Mouse (Mus musculus): ENCODE results near the gene Tspan9. TPM values are rescaled to one million over a fixed set of nuclear protein-coding genes. Genes with fewer than 3 reads are reported as not detected.
A peak's percentile ranks its signal among the peaks of the same experiment; 100 is the strongest.

Gene Tspan9
- polyA plus RNA-seq, 1 experiment from 2014 or later, result 130 TPM

DNA sequence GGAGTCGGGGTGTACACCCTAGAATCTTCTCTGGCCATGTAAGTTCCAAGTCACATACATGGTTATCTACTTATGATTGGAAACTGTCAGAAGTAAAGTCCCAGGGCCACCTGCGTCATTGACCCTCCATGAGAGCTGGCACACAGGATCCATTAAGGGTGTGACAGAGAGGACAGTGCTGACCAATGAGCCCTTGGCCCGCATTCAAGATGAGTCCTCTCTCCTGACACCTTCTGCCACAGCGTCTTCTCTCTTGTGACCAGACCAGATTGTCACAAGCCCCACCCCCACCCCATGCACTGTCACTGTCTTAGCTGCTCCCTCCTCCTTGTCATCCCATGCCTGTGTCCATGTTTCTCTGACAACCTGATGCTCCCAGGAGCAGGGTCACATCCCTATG is 140.7 kb downstream of the Tspan9 start:
- H3K9me3 ChIP-seq (ENCODE audit: control insufficient read depth, low read length), result no peaks in the 10 kb centered on the region
- peaks cover 4% of the 10 kb centered on the region; the same call in 1 of the 2 replicates for H3K36me3 ChIP-seq (ENCODE audit: control insufficient read depth, insufficient read depth, low read length)
- no peak overlapping the region for H3K27ac ChIP-seq (replicated peaks; ENCODE audit: low read depth, low read length)
- no peaks in the 10 kb centered on the region for H3K27me3 ChIP-seq (replicated peaks; ENCODE audit: control insufficient read depth, insufficient read depth, low read length)
- DNase-seq (ENCODE audit: low spot score), result no peak
- H3K9ac ChIP-seq (ENCODE audit: low read depth, low read length), result no peak overlapping the region
- no peak for ATAC-seq (ENCODE audit: low read depth)
- H3K4me3 ChIP-seq (ENCODE audit: low read depth, low read length), result no peak overlapping the region
- H3K4me2 ChIP-seq (ENCODE audit: low read depth, low read length), result no peak overlapping the region
- peaks cover 43% of the 10 kb centered on the region for H3K4me1 ChIP-seq (ENCODE audit: control insufficient read depth, insufficient read depth, low read length)
- WGBS, result 77% methylated on average over 4 of the region's 4 CpGs

- Histone ChIP-seq H3K4me2 (ENCODE audit: low read depth, low read length) (no peak overlapping the region), H3K27me3 (replicated peaks; ENCODE audit: control insufficient read depth, insufficient read depth, low read length) (no peaks in the 10 kb centered on the region), H3K27ac (replicated peaks; ENCODE audit: low read depth, low read length) (peak overlapping the region; percentile 25; the same call in 1 of the 2 replicates), H3K36me3 (ENCODE audit: control insufficient read depth, insufficient read depth, low read length) (peaks cover 9% of the 10 kb centered on the region; the same call in 1 of the 2 replicates), H3K9me3 (ENCODE audit: control insufficient read depth, low read length) (no peaks in the 10 kb centered on the region), H3K4me1 (ENCODE audit: control insufficient read depth, insufficient read depth, low read length) (peaks cover 39% of the 10 kb centered on the region), H3K4me3 (ENCODE audit: low read depth, low read length) (no peak overlapping the region), H3K9ac (ENCODE audit: low read depth, low read length) (no peak overlapping the region)
- no peak for ATAC-seq (ENCODE audit: low read depth)
- no peak for DNase-seq (ENCODE audit: low spot score)
- 34% methylated on average over 10 of the region's 10 CpGs for WGBS
Observed at GRCm38 (mm10) chr6:128002104-128002503, 141.3 kb downstream of the Tspan9 start.

DNA sequence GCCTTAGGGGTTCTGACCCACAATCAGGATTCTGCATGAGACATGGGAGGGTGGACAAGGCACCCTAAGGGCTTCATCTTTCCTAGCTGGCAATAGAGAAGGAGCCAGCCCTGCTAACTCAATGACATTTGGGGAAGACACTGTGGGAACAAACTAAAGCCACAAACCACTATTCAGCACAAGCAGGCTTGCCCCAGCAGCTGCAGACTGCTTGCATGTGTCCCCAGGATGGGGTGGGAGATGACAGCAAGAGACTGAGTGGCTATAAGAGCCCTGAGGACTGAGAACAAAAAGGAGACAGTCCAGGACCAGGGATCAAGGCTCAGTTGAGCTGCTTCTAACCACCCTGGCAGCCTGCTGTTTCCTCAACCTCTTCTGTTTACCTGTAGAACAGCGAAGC is 141.8 kb downstream of the Tspan9 start:
- Histone ChIP-seq H3K9me3 (ENCODE audit: control insufficient read depth, low read length) (no peaks in the 10 kb centered on the region), H3K4me3 (ENCODE audit: low read depth, low read length) (no peak overlapping the region), H3K4me2 (ENCODE audit: low read depth, low read length) (no peak overlapping the region), H3K4me1 (ENCODE audit: control insufficient read depth, insufficient read depth, low read length) (peaks cover 35% of the 10 kb centered on the region), H3K27ac (replicated peaks; ENCODE audit: low read depth, low read length) (peak overlapping the region; percentile 25; the same call in 1 of the 2 replicates), H3K9ac (ENCODE audit: low read depth, low read length) (no peak overlapping the region), H3K27me3 (replicated peaks; ENCODE audit: control insufficient read depth, insufficient read depth, low read length) (no peaks in the 10 kb centered on the region), H3K36me3 (ENCODE audit: control insufficient read depth, insufficient read depth, low read length) (peaks cover 9% of the 10 kb centered on the region; the same call in 1 of the 2 replicates)
- no peak for ATAC-seq (ENCODE audit: low read depth)
- WGBS, result 55% methylated on average over 1 of the region's 1 CpGs
- peak; percentile 39 for DNase-seq (ENCODE audit: low spot score)

DNA sequence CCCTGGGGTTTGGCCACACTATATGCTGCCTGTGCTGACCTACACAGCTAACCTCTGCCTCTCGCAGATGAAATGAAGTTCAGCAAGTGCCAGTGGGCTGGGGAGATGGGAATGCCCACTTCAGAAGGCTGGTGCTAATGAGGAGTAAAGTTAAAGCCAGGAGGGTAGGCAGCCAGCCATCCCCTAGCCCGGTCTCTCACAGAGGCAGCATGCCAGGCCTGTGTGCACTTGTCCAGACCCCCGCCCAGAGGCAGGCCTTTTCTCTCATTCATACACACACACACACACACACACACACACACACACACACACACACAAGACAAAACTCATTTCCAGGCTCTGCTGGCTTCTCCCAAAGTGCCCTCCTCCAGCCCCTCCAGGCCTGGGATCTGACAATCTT is 142.6 kb downstream of the Tspan9 start:
- Histone ChIP-seq H3K27me3 (replicated peaks; ENCODE audit: control insufficient read depth, insufficient read depth, low read length) (no peaks in the 10 kb centered on the region), H3K4me1 (ENCODE audit: control insufficient read depth, insufficient read depth, low read length) (peaks cover 28% of the 10 kb centered on the region), H3K27ac (replicated peaks; ENCODE audit: low read depth, low read length) (no peak overlapping the region), H3K4me2 (ENCODE audit: low read depth, low read length) (no peak overlapping the region), H3K4me3 (ENCODE audit: low read depth, low read length) (no peak overlapping the region), H3K9me3 (ENCODE audit: control insufficient read depth, low read length) (no peaks in the 10 kb centered on the region), H3K9ac (ENCODE audit: low read depth, low read length) (no peak overlapping the region), H3K36me3 (ENCODE audit: control insufficient read depth, insufficient read depth, low read length) (peaks cover 9% of the 10 kb centered on the region; the same call in 1 of the 2 replicates)
- no peak for DNase-seq (ENCODE audit: low spot score)
- ATAC-seq (ENCODE audit: low read depth), result no peak
- 64% methylated on average over 2 of the region's 3 CpGs for WGBS

DNA sequence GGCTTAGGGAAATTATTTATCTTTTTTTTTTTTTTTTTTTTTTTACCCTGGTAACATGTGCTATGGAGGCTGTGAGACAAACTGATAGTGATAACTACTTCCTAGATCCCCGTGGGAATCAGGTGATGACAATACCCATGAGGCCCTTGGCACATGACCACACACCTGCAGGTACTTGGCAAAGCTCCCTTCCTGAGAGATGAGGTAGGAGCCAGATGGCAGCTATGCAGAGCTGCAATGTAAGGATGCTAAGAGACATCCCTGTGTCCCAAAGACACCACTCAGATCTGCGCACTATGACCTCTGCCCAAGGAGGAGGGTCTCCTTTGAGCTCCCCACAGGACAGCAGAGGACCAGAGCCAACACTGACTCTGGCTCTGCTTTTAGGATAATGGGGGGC is 144.3 kb downstream of the Tspan9 start:
- 87% methylated on average over 2 of the region's 2 CpGs for WGBS
- no peaks in the 10 kb centered on the region for H3K27me3 ChIP-seq (replicated peaks; ENCODE audit: control insufficient read depth, insufficient read depth, low read length)
- no peak overlapping the region for H3K9ac ChIP-seq (ENCODE audit: low read depth, low read length)
- no peaks in the 10 kb centered on the region for H3K9me3 ChIP-seq (ENCODE audit: control insufficient read depth, low read length)
- H3K27ac ChIP-seq (replicated peaks; ENCODE audit: low read depth, low read length), result no peak overlapping the region
- H3K4me1 ChIP-seq (ENCODE audit: control insufficient read depth, insufficient read depth, low read length), result peaks cover 27% of the 10 kb centered on the region
- no peak for DNase-seq (ENCODE audit: low spot score)
- ATAC-seq (ENCODE audit: low read depth), result 0 out of 2 replicates have a peak, but pooled peaks have one; percentile 9
- H3K4me3 ChIP-seq (ENCODE audit: low read depth, low read length), result no peak overlapping the region
- H3K4me2 ChIP-seq (ENCODE audit: low read depth, low read length), result no peak overlapping the region
- H3K36me3 ChIP-seq (ENCODE audit: control insufficient read depth, insufficient read depth, low read length), result peaks cover 9% of the 10 kb centered on the region; the same call in 1 of the 2 replicates

DNA sequence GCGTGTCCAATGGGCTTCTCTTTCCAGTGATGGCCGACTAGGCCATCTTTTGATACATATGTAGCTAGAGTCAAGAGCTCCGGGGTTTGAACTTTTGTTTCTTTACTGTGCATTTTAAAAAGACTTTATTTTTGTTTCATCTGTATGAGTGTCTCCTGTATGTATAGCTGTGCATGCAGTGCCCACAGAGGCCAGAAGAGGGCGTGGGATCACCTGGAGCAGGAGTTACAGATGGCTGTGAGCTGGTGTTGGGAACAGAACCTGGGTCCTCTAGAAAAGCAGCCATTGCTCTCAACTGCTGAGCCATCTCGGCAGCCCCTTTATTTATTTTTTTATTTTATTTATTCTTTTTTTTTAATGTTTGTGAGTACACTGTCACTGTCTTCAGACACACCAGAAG is 146.5 kb downstream of the Tspan9 start:
- H3K27ac ChIP-seq (replicated peaks; ENCODE audit: low read depth, low read length), result no peak overlapping the region
- no peaks in the 10 kb centered on the region for H3K9me3 ChIP-seq (ENCODE audit: control insufficient read depth, low read length)
- no peak overlapping the region for H3K9ac ChIP-seq (ENCODE audit: low read depth, low read length)
- no peak for ATAC-seq (ENCODE audit: low read depth)
- H3K27me3 ChIP-seq (replicated peaks; ENCODE audit: control insufficient read depth, insufficient read depth, low read length), result no peaks in the 10 kb centered on the region
- DNase-seq (ENCODE audit: low spot score), result no peak
- peaks cover 8% of the 10 kb centered on the region for H3K4me1 ChIP-seq (ENCODE audit: control insufficient read depth, insufficient read depth, low read length)
- peaks cover 9% of the 10 kb centered on the region; the same call in 1 of the 2 replicates for H3K36me3 ChIP-seq (ENCODE audit: control insufficient read depth, insufficient read depth, low read length)
- no peak overlapping the region for H3K4me3 ChIP-seq (ENCODE audit: low read depth, low read length)
- no peak overlapping the region for H3K4me2 ChIP-seq (ENCODE audit: low read depth, low read length)
- WGBS, result 88% methylated on average over 5 of the region's 5 CpGs

- WGBS, result 80% methylated on average over 8 of the region's 8 CpGs
- H3K27me3 ChIP-seq (replicated peaks; ENCODE audit: control insufficient read depth, insufficient read depth, low read length), result no peaks in the 10 kb centered on the region
- ATAC-seq (ENCODE audit: low read depth) (no peak), DNase-seq (ENCODE audit: low spot score) (no peak)
- no peaks in the 10 kb centered on the region for H3K9me3 ChIP-seq (ENCODE audit: control insufficient read depth, low read length)
- no peak overlapping the region for H3K27ac ChIP-seq (replicated peaks; ENCODE audit: low read depth, low read length)
- no peak overlapping the region for H3K4me2 ChIP-seq (ENCODE audit: low read depth, low read length)
- no peaks in the 10 kb centered on the region; the same call in 1 of the 2 replicates for H3K4me1 ChIP-seq (ENCODE audit: control insufficient read depth, insufficient read depth, low read length)
- no peak overlapping the region for H3K4me3 ChIP-seq (ENCODE audit: low read depth, low read length)
- H3K36me3 ChIP-seq (ENCODE audit: control insufficient read depth, insufficient read depth, low read length), result peaks cover 8% of the 10 kb centered on the region; the same call in 1 of the 2 replicates
- H3K9ac ChIP-seq (ENCODE audit: low read depth, low read length), result no peak overlapping the region
Observed at GRCm38 (mm10) chr6:127992993-127993392, 150.4 kb downstream of the Tspan9 start.

DNA sequence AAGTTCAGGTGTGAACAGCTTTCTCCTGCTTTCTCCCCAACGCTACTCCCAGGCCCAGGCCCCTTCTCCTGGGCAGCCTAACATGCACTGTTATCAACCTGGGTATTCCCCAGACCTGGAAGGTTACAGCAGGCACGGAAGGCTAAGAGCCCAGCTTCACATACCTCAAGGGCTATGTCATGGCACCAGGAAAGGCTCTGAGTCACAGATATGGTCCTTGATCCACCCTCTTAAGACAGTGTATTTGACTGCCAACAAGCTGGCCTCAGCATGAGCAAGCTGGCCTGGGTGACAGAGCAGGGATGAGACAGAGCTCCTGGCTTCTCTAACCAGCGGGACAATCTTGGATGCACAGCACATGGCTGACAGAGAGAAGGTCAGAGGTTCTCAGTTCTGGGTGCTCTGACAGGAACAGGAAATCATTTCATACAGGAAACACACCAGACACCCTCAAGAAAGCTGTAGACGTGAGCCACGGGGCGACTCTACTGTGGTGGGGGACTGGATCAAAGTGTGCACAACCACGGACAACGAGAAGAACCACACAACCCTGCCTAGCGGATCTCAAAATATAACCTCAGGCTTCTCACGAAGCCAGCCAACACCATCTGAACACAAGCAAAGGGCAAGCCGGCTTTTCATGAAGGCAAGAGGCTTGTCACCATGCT is 151.8 kb downstream of the Tspan9 start:
- ATAC-seq (ENCODE audit: low read depth) (no peak), DNase-seq (ENCODE audit: low spot score) (no peak)
- Histone ChIP-seq H3K9ac (ENCODE audit: low read depth, low read length) (no peak overlapping the region), H3K36me3 (ENCODE audit: control insufficient read depth, insufficient read depth, low read length) (no peaks in the 10 kb centered on the region), H3K27me3 (replicated peaks; ENCODE audit: control insufficient read depth, insufficient read depth, low read length) (no peaks in the 10 kb centered on the region), H3K4me1 (ENCODE audit: control insufficient read depth, insufficient read depth, low read length) (no peaks in the 10 kb centered on the region; the same call in 1 of the 2 replicates), H3K4me3 (ENCODE audit: low read depth, low read length) (no peak overlapping the region), H3K4me2 (ENCODE audit: low read depth, low read length) (no peak overlapping the region), H3K27ac (replicated peaks; ENCODE audit: low read depth, low read length) (no peak overlapping the region), H3K9me3 (ENCODE audit: control insufficient read depth, low read length) (no peaks in the 10 kb centered on the region)
- 84% methylated on average over 11 of the region's 11 CpGs for WGBS
